Mouse (Mus musculus) hindbrain, embryonic 11.5 days (tissue): ENCODE measurements around the gene Usp35. TPM values are rescaled to one million over a fixed set of nuclear protein-coding genes. Genes with fewer than 3 reads are reported as not detected.
A peak's percentile ranks its signal among the peaks of the same experiment; 100 is the strongest.

Experiments
- ATAC-seq: fragments of 200-750 bp; cut with Nextera tagmentation; 2 replicates; pipeline ENCODE4 v1.8.0; 2017; ENCODE audit warnings: mild to moderate bottlenecking, moderate TSS enrichment, moderate library complexity; ENCODE audit not compliant: low FRiP score
- DNase-seq: peaks from one replicate; pipeline ENCODE4 v3.0.0-alpha.2; 2015; ENCODE audit warnings: low spot score
- H3K27ac ChIP-seq: fragments of 300-500 bp; sonication (generic); 2 replicates; pipeline ENCODE4 v1.5.1; 2014; ENCODE audit warnings: mild to moderate bottlenecking, low read depth, low read length
- H3K27me3 ChIP-seq: fragments of 300-500 bp; sonication (generic); 2 replicates; pipeline ENCODE4 v1.6.1; 2014; ENCODE audit warnings: mild to moderate bottlenecking, low read length, moderate library complexity, mixed read lengths; ENCODE audit not compliant: control insufficient read depth, insufficient read depth
- H3K36me3 ChIP-seq: fragments of 300-500 bp; sonication (generic); 2 replicates; pipeline ENCODE4 v1.6.1; 2014; ENCODE audit warnings: mild to moderate bottlenecking, low read length, moderate library complexity, mixed read lengths; ENCODE audit not compliant: control insufficient read depth, insufficient read depth
- H3K4me1 ChIP-seq: fragments of 300-500 bp; sonication (generic); replicated peaks from 2 replicates; pipeline ENCODE4 v1.6.1; 2014; ENCODE audit warnings: low read length, mixed read lengths; ENCODE audit not compliant: control insufficient read depth, insufficient read depth
- H3K4me2 ChIP-seq: fragments of 300-500 bp; sonication (generic); replicated peaks from 2 replicates; pipeline ENCODE4 v1.6.1; 2014; ENCODE audit warnings: mild to moderate bottlenecking, low read depth, low read length
- H3K4me3 ChIP-seq: fragments of 300-500 bp; sonication (generic); 2 replicates; pipeline ENCODE4 v1.5.1; 2014; ENCODE audit warnings: low read depth, low read length
- H3K9ac ChIP-seq: fragments of 300-500 bp; sonication (generic); 2 replicates; pipeline ENCODE4 v1.6.1; 2014; ENCODE audit warnings: low read depth, low read length
- H3K9me3 ChIP-seq: fragments of 300-500 bp; sonication (generic); 2 replicates; pipeline ENCODE4 v1.6.1; 2016; ENCODE audit warnings: low read length; ENCODE audit not compliant: control insufficient read depth
- WGBS: fragments of 180-500 bp; shearing (Covaris S2); extraction: QIAGEN DNeasy Blood & Tissue Kit; methylation state at CpG from one replicate; pipeline ENCODE4 v1.1.7; 2014; 5-methylcytosine and 5-hydroxymethylcytosine counted together
- polyA plus RNA-seq: library from polyadenylated mRNA; unstranded; fragments of >200 nt; fragmentation: Nextera tagmentation; extraction: Ambion mirVana; gene quantifications from 2 replicates; pipeline ENCODE4 v1.2.1, GENCODE M21; 2014

Gene Usp35
- polyA plus RNA-seq, 1 experiment from 2014 or later: 2.9 TPM

GRCm38 (mm10) chr7:97329676-97330075 is 2.1 kb downstream of the Usp35 start:
- H3K36me3 ChIP-seq: no peaks in the 10 kb centered on the region
- H3K4me2 ChIP-seq: no peak overlapping the region
- ATAC-seq: no peak
- peaks cover 17% of the 10 kb centered on the region for H3K27me3 ChIP-seq
- H3K9me3 ChIP-seq: no peaks in the 10 kb centered on the region
- no peaks in the 10 kb centered on the region; the same call in 1 of the 2 replicates for H3K4me1 ChIP-seq
- 89% methylated on average over 3 of the region's 3 CpGs for WGBS
- no peak overlapping the region for H3K4me3 ChIP-seq
- no peak overlapping the region for H3K9ac ChIP-seq
- H3K27ac ChIP-seq: no peak overlapping the region
- no peak for DNase-seq

- Histone ChIP-seq H3K9ac (no peak overlapping the region), H3K27me3 (peaks cover 17% of the 10 kb centered on the region), H3K9me3 (no peaks in the 10 kb centered on the region), H3K4me2 (no peak overlapping the region), H3K4me1 (no peaks in the 10 kb centered on the region; the same call in 1 of the 2 replicates), H3K36me3 (no peaks in the 10 kb centered on the region), H3K27ac (no peak overlapping the region), H3K4me3 (no peak overlapping the region)
- WGBS: 80% methylated on average over 13 of the region's 13 CpGs
- DNase-seq (no peak), ATAC-seq (no peak)
Measured at GRCm38 (mm10) chr7:97328891-97329588, 2.8 kb downstream of the Usp35 start.

GRCm38 (mm10) chr7:97327376-97327775 is 4.4 kb downstream of the Usp35 start:
- DNase-seq (no peak), ATAC-seq (no peak)
- no peak overlapping the region for H3K9ac ChIP-seq
- WGBS: 89% methylated on average over 4 of the region's 4 CpGs
- H3K4me2 ChIP-seq: no peak overlapping the region
- peaks cover 17% of the 10 kb centered on the region for H3K27me3 ChIP-seq
- H3K4me1 ChIP-seq: no peaks in the 10 kb centered on the region; the same call in 1 of the 2 replicates
- no peaks in the 10 kb centered on the region for H3K36me3 ChIP-seq
- H3K9me3 ChIP-seq: no peaks in the 10 kb centered on the region
- H3K4me3 ChIP-seq: no peak overlapping the region
- H3K27ac ChIP-seq: no peak overlapping the region

GRCm38 (mm10) chr7:97325156-97325985 is 6.4 kb downstream of the Usp35 start:
- Histone ChIP-seq H3K9ac (no peak overlapping the region), H3K9me3 (no peaks in the 10 kb centered on the region), H3K4me3 (peak overlapping the region; percentile 18; the same call in 1 of the 2 replicates), H3K4me2 (peak overlapping the region; percentile 42), H3K27me3 (peaks cover 17% of the 10 kb centered on the region), H3K27ac (no peak overlapping the region), H3K4me1 (no peaks in the 10 kb centered on the region; the same call in 1 of the 2 replicates), H3K36me3 (no peaks in the 10 kb centered on the region)
- 17% methylated on average over 75 of the region's 96 CpGs for WGBS
- ATAC-seq: peak; percentile 55
- peak; percentile 42 for DNase-seq

- Histone ChIP-seq H3K36me3 (no peaks in the 10 kb centered on the region), H3K9me3 (no peaks in the 10 kb centered on the region), H3K4me1 (no peaks in the 10 kb centered on the region; the same call in 1 of the 2 replicates), H3K27ac (no peak overlapping the region), H3K4me2 (no peak overlapping the region), H3K4me3 (no peak overlapping the region), H3K9ac (no peak overlapping the region), H3K27me3 (peaks cover 17% of the 10 kb centered on the region)
- no peak for DNase-seq
- WGBS: 89% methylated on average over 8 of the region's 8 CpGs
- no peak for ATAC-seq
Measured at GRCm38 (mm10) chr7:97324342-97324741, 7.5 kb downstream of the Usp35 start.

- Histone ChIP-seq H3K27me3 (no peaks in the 10 kb centered on the region), H3K4me2 (no peak overlapping the region), H3K9ac (no peak overlapping the region), H3K27ac (no peak overlapping the region), H3K36me3 (no peaks in the 10 kb centered on the region), H3K9me3 (no peaks in the 10 kb centered on the region), H3K4me1 (no peaks in the 10 kb centered on the region), H3K4me3 (no peak overlapping the region)
- ATAC-seq (no peak), DNase-seq (no peak)
- 93% methylated on average over 3 of the region's 3 CpGs for WGBS
Measured at GRCm38 (mm10) chr7:97317706-97318105, 14.1 kb downstream of the Usp35 start.

GRCm38 (mm10) chr7:97315656-97316055 is 16.2 kb downstream of the Usp35 start:
- DNase-seq: no peak

GRCm38 (mm10) chr7:97314646-97315045 is 17.2 kb downstream of the Usp35 start:
- Histone ChIP-seq H3K4me2 (no peak overlapping the region), H3K4me1 (no peaks in the 10 kb centered on the region), H3K36me3 (no peaks in the 10 kb centered on the region), H3K27me3 (no peaks in the 10 kb centered on the region), H3K9ac (no peak overlapping the region), H3K27ac (no peak overlapping the region), H3K9me3 (no peaks in the 10 kb centered on the region), H3K4me3 (no peak overlapping the region)
- DNase-seq (no peak), ATAC-seq (no peak)
- WGBS: 79% methylated on average over 5 of the region's 5 CpGs

More at GRCm38 (mm10) chr7:97315656-97316055, 16.2 kb downstream of the Usp35 start:
- WGBS: 85% methylated on average over 6 of the region's 6 CpGs
- H3K27ac ChIP-seq: no peak overlapping the region
- no peaks in the 10 kb centered on the region for H3K27me3 ChIP-seq
- H3K36me3 ChIP-seq: no peaks in the 10 kb centered on the region
- H3K4me2 ChIP-seq: no peak overlapping the region
- no peaks in the 10 kb centered on the region for H3K9me3 ChIP-seq
- H3K4me3 ChIP-seq: no peak overlapping the region
- H3K9ac ChIP-seq: no peak overlapping the region
- H3K4me1 ChIP-seq: no peaks in the 10 kb centered on the region
- ATAC-seq: no peak
